Mouse (Mus musculus): ENCODE measurements around the gene Gtdc1.

GRCm38 (mm10) chr2:44584061-44584460, 343.4 kb downstream of the Gtdc1 start:
- TF ChIP-seq CTCF (IDR thresholded peaks at IDR 0.05) (no peak), POLR2A (IDR thresholded peaks at IDR 0.05; ENCODE audit: insufficient read depth, low read depth, low read length) (no peak)
